Mouse (Mus musculus): ENCODE measurements around the gene Col13a1. TPM values are rescaled to one million over a fixed set of nuclear protein-coding genes. Genes with fewer than 3 reads are reported as not detected.

Col13a1 gene
- polyA plus RNA-seq, 2 experiments = 0.39 to 0.79 TPM

- 61% methylated on average over 7 of the region's 7 CpGs for WGBS (ENCODE audit: insufficient replicate concordance)
- Histone ChIP-seq H3K4me2 (ENCODE audit: low read depth) (no peak overlapping the region), H3K9me3 (ENCODE audit: control insufficient read depth, low read length) (no peaks in the 10 kb centered on the region), H3K27me3 (ENCODE audit: control insufficient read depth, insufficient read depth, low read length) (no peaks in the 10 kb centered on the region), H3K27ac (no peak overlapping the region), H3K4me1 (replicated peaks; ENCODE audit: control insufficient read depth in 2 of 2, insufficient read depth in 2 of 2, low read length in 1 of 2) (no peaks in the 10 kb centered on the region), H3K36me3 (replicated peaks; ENCODE audit: control insufficient read depth, insufficient read depth, low read depth) (no peaks in the 10 kb centered on the region), H3K9ac (replicated peaks) (no peak overlapping the region), H3K4me3 (ENCODE audit: insufficient read depth in 1 of 2, low read depth in 2 of 2, low read length in 2 of 2) (no peak overlapping the region)
- DNase-seq (ENCODE audit: low read depth in 3 of 3, low spot score in 3 of 3) (no peak), ATAC-seq (ENCODE audit: insufficient read depth) (no peak)
- no peak for TF ChIP-seq EP300 (IDR thresholded peaks at IDR 0.05; ENCODE audit: low read depth)
- TF ChIP-seq CTCF (IDR thresholded peaks at IDR 0.05; ENCODE audit: low read depth) = no peak
Observed at GRCm38 (mm10) chr10:61844475-61844874, 134.4 kb downstream of the Col13a1 start.

GRCm38 (mm10) chr10:61842261-61842660 is 136.6 kb downstream of the Col13a1 start:
- Histone ChIP-seq H3K4me2 (ENCODE audit: low read depth) (no peak overlapping the region), H3K4me3 (ENCODE audit: insufficient read depth in 1 of 2, low read depth in 2 of 2, low read length in 2 of 2) (no peak overlapping the region), H3K27ac (no peak overlapping the region), H3K9me3 (ENCODE audit: control insufficient read depth, low read length) (no peaks in the 10 kb centered on the region), H3K36me3 (replicated peaks; ENCODE audit: control insufficient read depth, insufficient read depth, low read depth) (no peaks in the 10 kb centered on the region), H3K9ac (replicated peaks) (no peak overlapping the region), H3K4me1 (replicated peaks; ENCODE audit: control insufficient read depth in 2 of 2, insufficient read depth in 2 of 2, low read length in 1 of 2) (no peaks in the 10 kb centered on the region), H3K27me3 (ENCODE audit: control insufficient read depth, insufficient read depth, low read length) (no peaks in the 10 kb centered on the region)
- ATAC-seq (ENCODE audit: insufficient read depth) = no peak
- WGBS (ENCODE audit: insufficient replicate concordance) = 69% methylated on average over 12 of the region's 12 CpGs
- no peak for DNase-seq (ENCODE audit: low read depth in 3 of 3, low spot score in 3 of 3)
- TF ChIP-seq EP300 (IDR thresholded peaks at IDR 0.05; ENCODE audit: low read depth) (no peak), CTCF (IDR thresholded peaks at IDR 0.05; ENCODE audit: low read depth) (no peak)

GRCm38 (mm10) chr10:61839326-61839725 is 139.6 kb downstream of the Col13a1 start:
- Histone ChIP-seq H3K9ac (replicated peaks) (no peak overlapping the region), H3K4me2 (ENCODE audit: low read depth) (no peak overlapping the region), H3K27me3 (ENCODE audit: control insufficient read depth, insufficient read depth, low read length) (no peaks in the 10 kb centered on the region), H3K4me1 (replicated peaks; ENCODE audit: control insufficient read depth in 2 of 2, insufficient read depth in 2 of 2, low read length in 1 of 2) (no peaks in the 10 kb centered on the region), H3K36me3 (replicated peaks; ENCODE audit: control insufficient read depth, insufficient read depth, low read depth) (no peaks in the 10 kb centered on the region), H3K4me3 (ENCODE audit: insufficient read depth in 1 of 2, low read depth in 2 of 2, low read length in 2 of 2) (no peak overlapping the region), H3K27ac (no peak overlapping the region), H3K9me3 (ENCODE audit: control insufficient read depth, low read length) (no peaks in the 10 kb centered on the region)
- 67% methylated on average over 9 of the region's 9 CpGs for WGBS (ENCODE audit: insufficient replicate concordance)
- DNase-seq (ENCODE audit: low read depth in 3 of 3, low spot score in 3 of 3) (no peak), ATAC-seq (ENCODE audit: insufficient read depth) (no peak)
- TF ChIP-seq EP300 (IDR thresholded peaks at IDR 0.05; ENCODE audit: low read depth) (no peak), CTCF (IDR thresholded peaks at IDR 0.05; ENCODE audit: low read depth) (no peak)

- H3K9me3 ChIP-seq (ENCODE audit: control insufficient read depth, low read length) = no peaks in the 10 kb centered on the region
- no peak overlapping the region for H3K27ac ChIP-seq
- H3K9ac ChIP-seq (replicated peaks) = no peak overlapping the region
- H3K4me1 ChIP-seq (replicated peaks; ENCODE audit: control insufficient read depth in 2 of 2, insufficient read depth in 2 of 2, low read length in 1 of 2) = no peaks in the 10 kb centered on the region
- no peak overlapping the region for H3K4me3 ChIP-seq (ENCODE audit: insufficient read depth in 1 of 2, low read depth in 2 of 2, low read length in 2 of 2)
- H3K36me3 ChIP-seq (replicated peaks; ENCODE audit: control insufficient read depth, insufficient read depth, low read depth) = no peaks in the 10 kb centered on the region
- ATAC-seq (ENCODE audit: insufficient read depth) (no peak), DNase-seq (ENCODE audit: low read depth in 3 of 3, low spot score in 3 of 3) (peak in 1 of 3 experiments; percentile 6)
- no peaks in the 10 kb centered on the region for H3K27me3 ChIP-seq (ENCODE audit: control insufficient read depth, insufficient read depth, low read length)
- H3K4me2 ChIP-seq (ENCODE audit: low read depth) = no peak overlapping the region
- TF ChIP-seq CTCF (IDR thresholded peaks at IDR 0.05; ENCODE audit: low read depth) = peak; percentile 88
- TF ChIP-seq EP300 (IDR thresholded peaks at IDR 0.05; ENCODE audit: low read depth) = no peak
- 3% methylated on average over 6 of the region's 6 CpGs for WGBS (ENCODE audit: insufficient replicate concordance)
Observed at GRCm38 (mm10) chr10:61838769-61839168, 140.1 kb downstream of the Col13a1 start.

- no peaks in the 10 kb centered on the region for H3K9me3 ChIP-seq (ENCODE audit: control insufficient read depth, low read length)
- DNase-seq (ENCODE audit: low read depth in 3 of 3, low spot score in 3 of 3) (no peak), ATAC-seq (ENCODE audit: insufficient read depth) (no peak)
- H3K4me3 ChIP-seq (ENCODE audit: insufficient read depth in 1 of 2, low read depth in 2 of 2, low read length in 2 of 2) = no peak overlapping the region
- no peaks in the 10 kb centered on the region for H3K4me1 ChIP-seq (replicated peaks; ENCODE audit: control insufficient read depth in 2 of 2, insufficient read depth in 2 of 2, low read length in 1 of 2)
- H3K4me2 ChIP-seq (ENCODE audit: low read depth) = no peak overlapping the region
- H3K9ac ChIP-seq (replicated peaks) = no peak overlapping the region
- no peaks in the 10 kb centered on the region for H3K27me3 ChIP-seq (ENCODE audit: control insufficient read depth, insufficient read depth, low read length)
- H3K36me3 ChIP-seq (replicated peaks; ENCODE audit: control insufficient read depth, insufficient read depth, low read depth) = no peaks in the 10 kb centered on the region
- TF ChIP-seq EP300 (IDR thresholded peaks at IDR 0.05; ENCODE audit: low read depth) (no peak), CTCF (IDR thresholded peaks at IDR 0.05; ENCODE audit: low read depth) (no peak)
- 57% methylated on average over 8 of the region's 8 CpGs for WGBS (ENCODE audit: insufficient replicate concordance)
- no peak overlapping the region for H3K27ac ChIP-seq
Observed at GRCm38 (mm10) chr10:61837286-61837685, 141.6 kb downstream of the Col13a1 start.

Data from liver, embryonic 14.5 days (tissue).